ENCODE assay signal across 1 mouse cellular context in the genomic region with DNA sequence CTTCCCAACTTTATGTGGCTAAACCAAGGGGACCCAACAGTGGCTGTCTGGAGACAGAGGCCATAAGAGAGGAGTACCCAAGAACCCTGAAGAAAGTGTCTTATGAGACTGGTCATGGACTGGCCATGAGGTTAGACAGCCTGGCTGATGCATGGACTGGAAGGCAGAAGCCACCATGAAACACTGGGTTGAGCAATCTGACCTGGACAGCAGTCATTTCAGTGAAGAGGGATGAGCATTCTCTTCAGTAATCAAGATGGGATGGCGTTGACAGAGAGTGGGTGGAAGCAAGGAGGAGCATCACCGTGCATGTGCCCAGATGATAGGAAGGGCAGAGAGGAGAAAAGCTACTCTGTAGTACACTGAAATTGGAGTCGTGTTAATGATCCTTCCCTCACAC.
TF ChIP-seq lines count a peak whose summit lies in the region.

No protein-coding gene starts in this region.

TF ChIP-seq in MEL, 35 proteins besides CTCF, POLR2A, EP300 and RAD21 (continued from another document):
- TF ChIP-seq MEF2A (IDR thresholded peaks at IDR 0.05; ENCODE audit: extremely low read depth, insufficient replicate concordance, low read depth, low read length, poor library complexity, severe bottlenecking) (no peak), SMC3 (IDR thresholded peaks at IDR 0.05; ENCODE audit: low read depth, low read length) (no peak), NELFE (IDR thresholded peaks at IDR 0.05; ENCODE audit: low read depth, low read length) (no peak), POLR2AphosphoS5 (IDR thresholded peaks at IDR 0.05; ENCODE audit: borderline replicate concordance, low read depth, low read length) (no peak), NRF1 (IDR thresholded peaks at IDR 0.05; ENCODE audit: insufficient read depth, low read depth, low read length, poor library complexity, severe bottlenecking) (no peak)
